Mouse (Mus musculus): Measurements from ENCODE around the gene Stk32c.
A peak's percentile ranks its signal among the peaks of the same experiment; 100 is the strongest.

Stk32c gene

GRCm38 (mm10) chr7:139234426-139235188 lies 21.5 kb upstream of the Stk32c start:
- H3K27me3 ChIP-seq (ENCODE audit: insufficient read depth, low read length) = peaks cover 21% of the 10 kb centered on the region
- H3K9me3 ChIP-seq (ENCODE audit: low read length) = no peaks in the 10 kb centered on the region
- TF ChIP-seq CTCF (conservative IDR thresholded peaks at IDR 0.05; ENCODE audit: low read length) (no peak), POU5F1 (IDR thresholded peaks at IDR 0.05; ENCODE audit: borderline replicate concordance, low read length) (no peak), NANOG (IDR thresholded peaks at IDR 0.05; ENCODE audit: borderline replicate concordance, low read length) (no peak)
- H3K4me1 ChIP-seq (replicated peaks; ENCODE audit: low read depth, low read length) = peaks cover 56% of the 10 kb centered on the region
- H3K36me3 ChIP-seq (ENCODE audit: insufficient read depth, low read length) = no peaks in the 10 kb centered on the region
- H3K4me3 ChIP-seq (replicated peaks; ENCODE audit: low read length) = peak overlapping the region; percentile 35; the same call in 1 of the 2 replicates

DNA sequence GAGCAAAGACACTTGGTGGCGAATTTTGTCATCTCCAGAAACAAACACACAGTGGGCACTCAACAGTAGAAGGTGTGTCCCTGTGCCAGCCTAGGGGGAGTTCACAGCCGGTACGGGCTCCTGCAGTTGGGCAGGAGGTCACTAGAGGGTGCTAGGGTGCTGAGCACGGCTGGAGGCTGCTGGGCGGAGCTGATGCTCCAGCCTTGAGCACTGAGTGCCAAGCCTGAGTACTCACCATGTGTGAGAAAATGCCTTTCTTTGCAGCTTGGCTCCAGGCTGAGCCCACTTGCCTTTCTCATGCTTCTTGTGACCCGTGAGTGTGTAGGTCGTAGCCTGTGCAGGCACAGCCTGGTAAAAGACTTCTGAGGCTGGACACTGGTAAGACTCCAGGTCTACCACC lies 20.6 kb upstream of the Stk32c start:
- Histone ChIP-seq H3K4me3 (replicated peaks; ENCODE audit: low read length) (no peak overlapping the region; the same call in 1 of the 2 replicates), H3K36me3 (ENCODE audit: insufficient read depth, low read length) (no peaks in the 10 kb centered on the region), H3K4me1 (replicated peaks; ENCODE audit: low read depth, low read length) (peaks cover 57% of the 10 kb centered on the region), H3K9me3 (ENCODE audit: low read length) (no peaks in the 10 kb centered on the region), H3K27me3 (ENCODE audit: insufficient read depth, low read length) (peaks cover 28% of the 10 kb centered on the region)
- TF ChIP-seq CTCF (conservative IDR thresholded peaks at IDR 0.05; ENCODE audit: low read length) (peak; percentile 87), NANOG (IDR thresholded peaks at IDR 0.05; ENCODE audit: borderline replicate concordance, low read length) (peak; percentile 44; the same call in 1 of the 2 replicates), POU5F1 (IDR thresholded peaks at IDR 0.05; ENCODE audit: borderline replicate concordance, low read length) (no peak)

DNA sequence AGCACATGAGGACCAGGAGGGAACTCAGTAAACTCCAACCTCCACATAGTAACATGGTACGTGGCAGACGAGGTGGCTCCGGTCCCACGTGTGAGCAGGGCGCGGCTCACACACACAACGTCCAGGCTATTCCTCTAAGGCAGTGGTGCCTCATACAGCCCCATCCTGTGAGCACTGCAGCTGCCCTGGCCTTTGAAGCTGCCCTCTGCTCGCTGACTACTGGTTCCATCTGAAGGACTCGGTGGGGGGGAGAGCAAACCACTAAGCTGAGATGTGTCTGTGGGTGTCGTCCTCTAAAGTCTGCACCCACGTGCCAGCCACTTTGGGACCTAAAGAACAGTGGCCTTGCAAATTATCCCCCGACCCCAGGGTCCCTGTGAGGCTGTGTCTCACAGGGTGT lies 17.1 kb upstream of the Stk32c start:
- TF ChIP-seq POU5F1 (IDR thresholded peaks at IDR 0.05; ENCODE audit: borderline replicate concordance, low read length) (no peak), NANOG (IDR thresholded peaks at IDR 0.05; ENCODE audit: borderline replicate concordance, low read length) (no peak), CTCF (conservative IDR thresholded peaks at IDR 0.05; ENCODE audit: low read length) (no peak)
- H3K4me3 ChIP-seq (replicated peaks; ENCODE audit: low read length) = no peak overlapping the region
- H3K27me3 ChIP-seq (ENCODE audit: insufficient read depth, low read length) = peaks cover 38% of the 10 kb centered on the region
- H3K9me3 ChIP-seq (ENCODE audit: low read length) = no peaks in the 10 kb centered on the region
- H3K4me1 ChIP-seq (replicated peaks; ENCODE audit: low read depth, low read length) = peaks cover 36% of the 10 kb centered on the region
- no peaks in the 10 kb centered on the region for H3K36me3 ChIP-seq (ENCODE audit: insufficient read depth, low read length)

DNA sequence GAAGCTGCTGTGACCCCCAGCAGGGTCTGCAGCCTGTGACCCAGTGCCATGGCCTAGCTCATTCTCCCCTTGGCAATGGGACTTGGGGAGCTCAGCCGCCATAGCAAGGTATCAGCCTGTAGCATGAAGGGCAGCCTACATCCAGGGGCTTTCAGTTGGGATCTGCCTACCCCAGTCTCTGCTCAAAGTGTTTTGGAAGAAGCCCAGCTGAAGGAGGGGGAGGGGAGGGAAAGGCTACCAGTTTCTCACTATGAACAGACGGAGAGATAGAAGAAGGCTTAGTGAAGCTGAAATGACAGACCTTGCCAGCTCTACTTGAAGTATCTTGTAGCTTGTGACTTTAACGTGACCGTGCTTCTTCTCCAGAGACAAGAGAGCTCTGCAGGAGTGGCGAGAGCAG lies 16.7 kb upstream of the Stk32c start:
- Histone ChIP-seq H3K27me3 (ENCODE audit: insufficient read depth, low read length) (peaks cover 42% of the 10 kb centered on the region), H3K4me3 (replicated peaks; ENCODE audit: low read length) (no peak overlapping the region), H3K4me1 (replicated peaks; ENCODE audit: low read depth, low read length) (peaks cover 32% of the 10 kb centered on the region), H3K9me3 (ENCODE audit: low read length) (no peaks in the 10 kb centered on the region), H3K36me3 (ENCODE audit: insufficient read depth, low read length) (no peaks in the 10 kb centered on the region)
- no peak for TF ChIP-seq CTCF (conservative IDR thresholded peaks at IDR 0.05; ENCODE audit: low read length)

DNA sequence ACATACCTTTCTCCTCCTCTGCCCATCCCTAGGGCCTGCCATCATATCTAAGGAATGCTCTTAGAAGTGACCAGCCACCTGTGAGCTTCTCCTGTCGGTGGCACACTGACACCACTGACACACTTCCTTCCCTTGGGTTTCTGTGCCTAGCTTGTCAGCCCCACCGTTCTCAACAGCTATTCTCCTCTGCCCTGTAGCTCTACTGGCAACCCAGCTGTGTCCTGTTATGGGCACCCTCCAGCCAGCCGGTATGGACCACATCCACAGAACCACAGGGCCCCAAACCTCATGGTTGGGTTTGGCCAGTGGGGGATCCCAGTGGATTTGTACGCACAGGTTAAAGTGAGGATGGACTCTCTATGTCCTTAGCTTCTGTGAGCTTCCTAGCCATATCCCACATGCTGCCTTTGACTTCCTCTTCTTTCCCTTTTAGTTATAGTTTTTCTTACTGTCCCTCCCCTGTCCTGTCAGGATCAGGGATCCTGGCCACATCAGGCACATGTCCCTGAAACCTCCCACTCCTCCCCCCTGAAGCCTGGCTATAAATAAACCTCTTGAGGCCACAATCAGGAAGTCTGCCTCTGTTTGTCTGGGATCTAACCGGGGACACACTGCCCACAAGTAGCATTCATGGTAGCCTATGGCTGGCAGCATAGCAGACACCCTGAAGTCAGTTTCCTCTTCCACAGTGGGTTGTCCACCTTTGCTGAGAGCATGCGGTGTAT lies 15.5 kb upstream of the Stk32c start:
- Histone ChIP-seq H3K36me3 (ENCODE audit: insufficient read depth, low read length) (no peaks in the 10 kb centered on the region), H3K9me3 (ENCODE audit: low read length) (no peaks in the 10 kb centered on the region), H3K4me1 (replicated peaks; ENCODE audit: low read depth, low read length) (peaks cover 22% of the 10 kb centered on the region), H3K4me3 (replicated peaks; ENCODE audit: low read length) (no peak overlapping the region), H3K27me3 (ENCODE audit: insufficient read depth, low read length) (peaks cover 52% of the 10 kb centered on the region)
- TF ChIP-seq NANOG (IDR thresholded peaks at IDR 0.05; ENCODE audit: borderline replicate concordance, low read length) (no peak), POU5F1 (IDR thresholded peaks at IDR 0.05; ENCODE audit: borderline replicate concordance, low read length) (no peak), CTCF (conservative IDR thresholded peaks at IDR 0.05; ENCODE audit: low read length) (no peak)

- H3K27me3 ChIP-seq (ENCODE audit: insufficient read depth, low read length) = peaks cover 56% of the 10 kb centered on the region
- no peaks in the 10 kb centered on the region for H3K9me3 ChIP-seq (ENCODE audit: low read length)
- no peaks in the 10 kb centered on the region for H3K36me3 ChIP-seq (ENCODE audit: insufficient read depth, low read length)
- TF ChIP-seq CTCF (conservative IDR thresholded peaks at IDR 0.05; ENCODE audit: low read length) = no peak
- TF ChIP-seq NANOG (IDR thresholded peaks at IDR 0.05; ENCODE audit: borderline replicate concordance, low read length) = no peak
- no peak for TF ChIP-seq POU5F1 (IDR thresholded peaks at IDR 0.05; ENCODE audit: borderline replicate concordance, low read length)
- no peak overlapping the region for H3K4me3 ChIP-seq (replicated peaks; ENCODE audit: low read length)
- peaks cover 23% of the 10 kb centered on the region for H3K4me1 ChIP-seq (replicated peaks; ENCODE audit: low read depth, low read length)
Observed at GRCm38 (mm10) chr7:139226416-139226815, 13.3 kb upstream of the Stk32c start.

- Histone ChIP-seq H3K36me3 (ENCODE audit: insufficient read depth, low read length) (no peaks in the 10 kb centered on the region), H3K9me3 (ENCODE audit: low read length) (no peaks in the 10 kb centered on the region), H3K27me3 (ENCODE audit: insufficient read depth, low read length) (peaks cover 54% of the 10 kb centered on the region), H3K4me1 (replicated peaks; ENCODE audit: low read depth, low read length) (peaks cover 15% of the 10 kb centered on the region), H3K4me3 (replicated peaks; ENCODE audit: low read length) (no peak overlapping the region)
- TF ChIP-seq NANOG (IDR thresholded peaks at IDR 0.05; ENCODE audit: borderline replicate concordance, low read length) (no peak), CTCF (conservative IDR thresholded peaks at IDR 0.05; ENCODE audit: low read length) (no peak), POU5F1 (IDR thresholded peaks at IDR 0.05; ENCODE audit: borderline replicate concordance, low read length) (no peak)
Observed at GRCm38 (mm10) chr7:139224725-139225124, 11.6 kb upstream of the Stk32c start.

- TF ChIP-seq CTCF (conservative IDR thresholded peaks at IDR 0.05; ENCODE audit: low read length) (no peak), NANOG (IDR thresholded peaks at IDR 0.05; ENCODE audit: borderline replicate concordance, low read length) (no peak), POU5F1 (IDR thresholded peaks at IDR 0.05; ENCODE audit: borderline replicate concordance, low read length) (no peak)
- peaks cover 13% of the 10 kb centered on the region for H3K4me1 ChIP-seq (replicated peaks; ENCODE audit: low read depth, low read length)
- peaks cover 47% of the 10 kb centered on the region for H3K27me3 ChIP-seq (ENCODE audit: insufficient read depth, low read length)
- H3K36me3 ChIP-seq (ENCODE audit: insufficient read depth, low read length) = no peaks in the 10 kb centered on the region
- no peaks in the 10 kb centered on the region for H3K9me3 ChIP-seq (ENCODE audit: low read length)
- no peak overlapping the region for H3K4me3 ChIP-seq (replicated peaks; ENCODE audit: low read length)
Observed at GRCm38 (mm10) chr7:139224070-139224469, 11.0 kb upstream of the Stk32c start.
